10 mouse cellular contexts compared by ENCODE assay signal in genomic region chr7:72589241-72589668, GRCm38 (mm10).
A peak's percentile ranks its signal among the peaks of the same experiment; 100 is the strongest.
DNase-seq lines count a peak whose midpoint lies in the region; ATAC-seq lines count a peak whose summit lies in the region.
"Had no signal": no experiment of that assay in that cellular context is flagged by ENCODE, and none has a peak within 500 bp of the region (broad histone marks: within the 10 kb centered on the region; RNA-seq: fewer than 3 reads in every experiment).

No protein-coding gene starts in this region.

- H3K9ac ChIP-seq in heart, embryonic 12.5 days: no peak overlapping the region
- H3K9ac ChIP-seq: liver, embryonic 12.5 days had no signal

- no peak for ATAC-seq in heart, embryonic 12.5 days (ENCODE audit: insufficient number of reproducible peaks, low FRiP score)
- ATAC-seq: liver, embryonic 12.5 days had no signal

- 63% methylated on average over 3 of the region's 3 CpGs for WGBS in heart, embryonic 12.5 days
- 78% methylated on average over 3 of the region's 3 CpGs for WGBS in hindbrain, embryonic 10.5 days

- H3K4me2 ChIP-seq in heart, embryonic 12.5 days: no peak overlapping the region
- H3K4me2 ChIP-seq: liver, embryonic 12.5 days had no signal

- peak; percentile 44 to 71 for DNase-seq in heart, adult 18-20 months
- DNase-seq in brain, adult 2 months (ENCODE audit: low read depth, low spot score): peak; percentile 89
- DNase-seq in heart, postnatal 25 days (ENCODE audit: low spot score): peak; percentile 29
- DNase-seq in lung, postnatal 14 days: peak; percentile 27
- no peak for DNase-seq in liver
- DNase-seq in hindbrain, embryonic 10.5 days (ENCODE audit: low spot score): no peak
- DNase-seq in retina, postnatal 1 day: no peak
- DNase-seq: kidney, postnatal 14 days had no signal

- H3K36me3 ChIP-seq in heart, embryonic 12.5 days: no peaks in the 10 kb centered on the region
- H3K36me3 ChIP-seq in hindbrain, embryonic 10.5 days: no peaks in the 10 kb centered on the region
- H3K36me3 ChIP-seq: liver, embryonic 12.5 days had no signal

- H3K9me3 ChIP-seq in heart, embryonic 12.5 days (replicated peaks): no peaks in the 10 kb centered on the region
- H3K9me3 ChIP-seq in hindbrain, embryonic 10.5 days: no peaks in the 10 kb centered on the region
- H3K9me3 ChIP-seq: liver, embryonic 12.5 days had no signal

- H3K4me1 ChIP-seq in heart, embryonic 12.5 days (replicated peaks): no peaks in the 10 kb centered on the region
- H3K4me1 ChIP-seq in hindbrain, embryonic 10.5 days (replicated peaks): no peaks in the 10 kb centered on the region
- H3K4me1 ChIP-seq: liver, embryonic 12.5 days had no signal

- H3K4me3 ChIP-seq in heart, embryonic 12.5 days: no peak overlapping the region
- no peak overlapping the region for H3K4me3 ChIP-seq in hindbrain, embryonic 10.5 days
- H3K4me3 ChIP-seq: liver, embryonic 12.5 days had no signal

- H3K27ac ChIP-seq in heart, embryonic 12.5 days (ENCODE audit: poor library complexity, severe bottlenecking): no peak overlapping the region
- H3K27ac ChIP-seq in hindbrain, embryonic 10.5 days: no peak overlapping the region
- H3K27ac ChIP-seq: liver, embryonic 12.5 days had no signal

- intact Hi-C loops in heart, postnatal 25 days (cut with DNase I): no loop called here

- no peaks in the 10 kb centered on the region for H3K27me3 ChIP-seq in heart, embryonic 12.5 days (replicated peaks)
- no peaks in the 10 kb centered on the region for H3K27me3 ChIP-seq in hindbrain, embryonic 10.5 days (ENCODE audit: insufficient read depth, poor library complexity, severe bottlenecking)
- H3K27me3 ChIP-seq: liver, embryonic 12.5 days had no signal

Comparison
In these comparisons a context has a peak if more than half of its experiments do, and no peak if none do; other contexts are left out.
1. DNase-seq: peak in heart, adult 18-20 months (2 of 2), brain, adult 2 months (single experiment), heart, postnatal 25 days (single experiment) and lung, postnatal 14 days (single experiment); none in liver (single experiment), hindbrain, embryonic 10.5 days (single experiment) and retina, postnatal 1 day (single experiment).